In the genomic region with DNA sequence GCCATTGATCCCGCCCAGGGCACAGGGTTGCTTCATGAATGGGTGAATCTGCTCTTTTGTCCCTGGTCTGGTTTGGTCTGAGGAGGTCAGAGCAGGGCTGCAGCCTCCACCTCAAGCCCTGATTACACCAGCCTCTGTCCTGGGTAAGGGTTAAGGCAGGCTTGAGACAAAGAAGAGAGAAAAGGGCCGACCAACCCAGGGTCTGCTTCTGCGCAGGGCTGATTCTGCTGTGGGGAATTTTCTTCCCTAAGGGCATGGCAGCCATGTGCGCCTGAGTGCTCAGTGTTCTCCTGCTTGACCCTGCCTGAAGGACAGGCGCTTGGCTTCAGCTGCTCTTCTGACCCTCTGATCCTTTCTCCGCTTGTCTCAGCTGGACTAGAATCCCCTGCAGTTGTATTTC, we compare ENCODE assay signal across 28 mouse cellular contexts. TPM values are rescaled to one million over a fixed set of nuclear protein-coding genes. Genes with fewer than 3 reads are reported as not detected.
A peak's percentile ranks its signal among the peaks of the same experiment; 100 is the strongest.
DNase-seq lines count a peak whose midpoint lies in the region; ATAC-seq and TF ChIP-seq lines count a peak whose summit lies in the region.
"Had no signal": no experiment of that assay in that cellular context is flagged by ENCODE, and none has a peak within 500 bp of the region (broad histone marks: within the 10 kb centered on the region; RNA-seq: fewer than 3 reads in every experiment).

No protein-coding gene starts in this region.

- H3K4me3 ChIP-seq in forebrain, embryonic 10.5 days, result no peak overlapping the region
- H3K4me3 ChIP-seq in forebrain, postnatal 0 days (ENCODE audit: low read depth, low read length), result no peak overlapping the region
- H3K4me3 ChIP-seq in testis, adult 2 months (ENCODE audit: control insufficient read depth, low read depth, low read length), result no peak overlapping the region
- H3K4me3 ChIP-seq: embryonic facial prominence, embryonic 13.5 days; liver, embryonic 12.5 days; midbrain, embryonic 12.5 days; neural tube, embryonic 13.5 days; stomach, embryonic 15.5 days had no signal

- H3K27ac ChIP-seq in forebrain, embryonic 10.5 days, result peak overlapping the region; percentile 56
- H3K27ac ChIP-seq in forebrain, postnatal 0 days (ENCODE audit: low read depth, low read length), result no peak overlapping the region
- peak overlapping the region; percentile 28; the same call in 1 of the 2 replicates for H3K27ac ChIP-seq in testis, adult 2 months (ENCODE audit: control insufficient read depth, insufficient read depth, low read depth, low read length)
- H3K27ac ChIP-seq: embryonic facial prominence, embryonic 13.5 days; liver, embryonic 12.5 days; midbrain, embryonic 12.5 days; neural tube, embryonic 13.5 days; stomach, embryonic 15.5 days had no signal

- peaks cover 6% of the 10 kb centered on the region; the same call in 1 of the 2 replicates for H3K36me3 ChIP-seq in forebrain, embryonic 10.5 days (replicated peaks)
- H3K36me3 ChIP-seq in forebrain, postnatal 0 days (ENCODE audit: insufficient read depth), result peaks cover 15% of the 10 kb centered on the region; the same call in 1 of the 2 replicates
- H3K36me3 ChIP-seq in testis, adult 2 months (ENCODE audit: control insufficient read depth, insufficient read depth, low read length), result 0 out of 2 replicates have a peak, but pooled peaks cover 1% of the 10 kb centered on the region
- H3K36me3 ChIP-seq: embryonic facial prominence, embryonic 13.5 days; stomach, embryonic 15.5 days had no signal

- no peak overlapping the region for H3K9ac ChIP-seq in forebrain, postnatal 0 days
- H3K9ac ChIP-seq: embryonic facial prominence, embryonic 13.5 days; liver, embryonic 12.5 days; liver, postnatal 0 days; midbrain, embryonic 12.5 days; neural tube, embryonic 13.5 days; stomach, embryonic 15.5 days had no signal

- H3K27me3 ChIP-seq in forebrain, embryonic 10.5 days (ENCODE audit: poor library complexity, severe bottlenecking), result no peaks in the 10 kb centered on the region
- H3K27me3 ChIP-seq in forebrain, postnatal 0 days (ENCODE audit: insufficient read depth, low read length), result no peaks in the 10 kb centered on the region
- no peaks in the 10 kb centered on the region for H3K27me3 ChIP-seq in testis, adult 2 months (ENCODE audit: control insufficient read depth, insufficient read depth, low read length)
- H3K27me3 ChIP-seq: embryonic facial prominence, embryonic 13.5 days; liver, embryonic 12.5 days; midbrain, embryonic 12.5 days; neural tube, embryonic 13.5 days; stomach, embryonic 15.5 days had no signal

- no peak overlapping the region for H3K4me2 ChIP-seq in forebrain, postnatal 0 days (ENCODE audit: low read depth)
- H3K4me2 ChIP-seq: embryonic facial prominence, embryonic 13.5 days; liver, embryonic 12.5 days; midbrain, embryonic 12.5 days; neural tube, embryonic 13.5 days; stomach, embryonic 15.5 days had no signal

- TF ChIP-seq POLR2A in testis, adult 2 months (IDR thresholded peaks at IDR 0.05; ENCODE audit: control insufficient read depth, low read depth, low read length), result no peak

- TF ChIP-seq CTCF in forebrain, postnatal 0 days (IDR thresholded peaks at IDR 0.05; ENCODE audit: low read depth), result no peak
- TF ChIP-seq CTCF in testis, adult 2 months (IDR thresholded peaks at IDR 0.05; ENCODE audit: control insufficient read depth, insufficient read depth, insufficient replicate concordance, low read depth, low read length), result no peak

- no peaks in the 10 kb centered on the region for H3K9me3 ChIP-seq in forebrain, embryonic 10.5 days
- no peaks in the 10 kb centered on the region for H3K9me3 ChIP-seq in forebrain, postnatal 0 days (ENCODE audit: low read length)
- H3K9me3 ChIP-seq: embryonic facial prominence, embryonic 13.5 days; midbrain, embryonic 12.5 days; neural tube, embryonic 13.5 days; stomach, embryonic 15.5 days had no signal

- ATAC-seq in forebrain, postnatal 0 days, result no peak
- ATAC-seq: forebrain, embryonic 16.5 days; hindbrain, embryonic 16.5 days; liver, embryonic 12.5 days; liver, postnatal 0 days had no signal

- no peak for DNase-seq in forebrain, embryonic 10.5 days (ENCODE audit: extremely low spot score, low spot score)
- no peak for DNase-seq in forebrain, postnatal 0 days
- peak; percentile 38 for DNase-seq in kidney, adult 11 months
- DNase-seq in kidney, adult 18-20 months, result no peak
- no peak for DNase-seq in testis, postnatal 14 days (ENCODE audit: low spot score)
- no peak for DNase-seq in layer of hippocampus, adult 18-20 months (ENCODE audit: low spot score in 2 of 2)
- DNase-seq in thymus, postnatal 4 days, result no peak
- DNase-seq: adrenal gland, postnatal 10 days; cerebellum, adult 9-10 months; embryo, embryonic 11 days; gastrocnemius, postnatal 10 days; kidney, adult 9 months; kidney, postnatal 36 days; left cerebral cortex, postnatal 4 days; liver, postnatal 0 days; lung, postnatal 36 days; right cerebral cortex, postnatal 25 days; thymus, adult 2 months had no signal

- peaks cover 19% of the 10 kb centered on the region for H3K4me1 ChIP-seq in forebrain, embryonic 10.5 days
- H3K4me1 ChIP-seq in forebrain, postnatal 0 days (ENCODE audit: insufficient read depth), result no peaks in the 10 kb centered on the region
- no peaks in the 10 kb centered on the region; the same call in 1 of the 2 replicates for H3K4me1 ChIP-seq in testis, adult 2 months (ENCODE audit: control insufficient read depth, insufficient read depth, low read length)

- 69% methylated on average over 6 of the region's 6 CpGs for WGBS in forebrain, embryonic 10.5 days
- 88% methylated on average over 6 of the region's 6 CpGs for WGBS in forebrain, postnatal 0 days

RNA-seq across cellular contexts. Expression of a gene that starts 25.6 kb away (rescaled TPM):
- polyA plus RNA-seq in forebrain, embryonic 10.5 days (2016; fragmentation: Nextera tagmentation; extraction: Ambion mirVana), result 5.5 and 6.1 TPM in 2 replicates
- 16.5 and 24.0 TPM in 2 replicates for total RNA-seq in forebrain, postnatal 0 days (2014; rRNA removed)
- 10.4 and 14.1 TPM in 2 replicates for polyA plus RNA-seq in forebrain, postnatal 0 days (2015; fragmentation: Nextera tagmentation; extraction: Ambion mirVana)
- polyA plus RNA-seq in testis, adult 2 months (2012; rRNA removed), result 23.0 and 27.1 TPM in 2 replicates
- total RNA-seq in layer of hippocampus, adult 18-20 months (2021), result 10 to 100 TPM; 44.2 to 51.3 TPM

RNA-seq across cellular contexts. Expression of a gene that starts 30.8 kb away (rescaled TPM):
- polyA plus RNA-seq in forebrain, embryonic 10.5 days (2016; fragmentation: Nextera tagmentation; extraction: Ambion mirVana), result 59.2 and 61.9 TPM in 2 replicates
- total RNA-seq in forebrain, postnatal 0 days (2014; rRNA removed), result 83.0 and 95.7 TPM in 2 replicates
- polyA plus RNA-seq in forebrain, postnatal 0 days (2015; fragmentation: Nextera tagmentation; extraction: Ambion mirVana), result 85.8 and 101 TPM in 2 replicates
- polyA plus RNA-seq in testis, adult 2 months (2012; rRNA removed), result 39.4 and 41.3 TPM in 2 replicates
- 100 to 1,000 TPM; 279 to 288 TPM for total RNA-seq in layer of hippocampus, adult 18-20 months (2021)

RNA-seq across cellular contexts. Expression of a gene that starts 43.8 kb away (rescaled TPM):
- 5.1 and 5.4 TPM in 2 replicates for polyA plus RNA-seq in forebrain, embryonic 10.5 days (2016; fragmentation: Nextera tagmentation; extraction: Ambion mirVana)
- 4.0 and 4.5 TPM in 2 replicates for total RNA-seq in forebrain, postnatal 0 days (2014; rRNA removed)
- polyA plus RNA-seq in forebrain, postnatal 0 days (2015; fragmentation: Nextera tagmentation; extraction: Ambion mirVana), result 3.1 and 3.5 TPM in 2 replicates
- 0.64 and 0.77 TPM in 2 replicates for polyA plus RNA-seq in testis, adult 2 months (2012; rRNA removed)
- total RNA-seq in layer of hippocampus, adult 18-20 months (2021), result 1 to 10 TPM; 1.0 to 1.1 TPM

RNA-seq across cellular contexts. Expression of a gene that starts 47.2 kb away (rescaled TPM):
- 0.15 and 0.26 TPM in 2 replicates for polyA plus RNA-seq in forebrain, embryonic 10.5 days (2016; fragmentation: Nextera tagmentation; extraction: Ambion mirVana)
- total RNA-seq in forebrain, postnatal 0 days (2014; rRNA removed), result 0.67 and 1.6 TPM in 2 replicates
- 2.9 and 4.9 TPM in 2 replicates for polyA plus RNA-seq in forebrain, postnatal 0 days (2015; fragmentation: Nextera tagmentation; extraction: Ambion mirVana)
- 0.58 and 0.94 TPM in 2 replicates for polyA plus RNA-seq in testis, adult 2 months (2012; rRNA removed)
- 1 to 10 TPM in 1 of 2 experiments, under 1 TPM in 1; 0.74 to 1.5 TPM for total RNA-seq in layer of hippocampus, adult 18-20 months (2021)
- total RNA-seq: granulocyte monocyte progenitor cell, adult 5-6 weeks; hematopoietic stem cell, adult 5-6 weeks had no signal
- polyA plus RNA-seq: embryonic facial prominence, embryonic 13.5 days had no signal
